Mouse (Mus musculus): ENCODE results near the gene Dnajc4. TPM values are rescaled to one million over a fixed set of nuclear protein-coding genes. Genes with fewer than 3 reads are reported as not detected.

Dnajc4 gene
- polyA plus RNA-seq, 1 experiment = 15.8 TPM

DNA sequence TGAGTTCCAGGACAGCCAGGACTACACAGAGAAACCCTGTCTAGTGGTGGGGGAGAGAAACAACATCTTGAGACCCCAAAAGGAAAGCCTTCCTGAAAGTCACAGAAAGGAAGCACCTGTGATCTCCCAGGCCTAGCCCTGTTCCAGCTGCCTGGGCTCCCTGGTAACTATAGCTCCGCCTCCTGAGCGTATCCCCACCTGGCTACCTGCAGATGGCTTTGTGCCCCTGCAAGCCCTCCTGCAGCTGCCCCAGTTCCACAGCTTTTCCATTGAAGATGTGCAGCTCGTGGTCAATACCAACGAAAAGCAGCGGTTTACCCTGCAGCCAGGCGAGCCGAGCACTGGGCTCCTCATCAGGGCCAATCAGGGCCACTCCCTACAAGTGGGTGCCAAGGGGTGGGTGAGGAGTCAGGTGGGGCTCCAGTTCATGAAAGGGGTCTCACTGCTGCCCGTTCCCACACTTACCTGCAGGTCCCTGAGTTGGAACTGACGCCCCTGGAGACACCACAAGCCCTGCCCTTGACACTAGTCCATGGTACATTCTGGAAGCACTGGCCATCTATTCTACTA is 5.4 kb upstream of the Dnajc4 start:
- Histone ChIP-seq H3K27me3 (ENCODE audit: control insufficient read depth, insufficient read depth, low read length, poor library complexity, severe bottlenecking) (no peaks in the 10 kb centered on the region), H3K4me1 (ENCODE audit: control insufficient read depth, insufficient read depth, low read length) (no peaks in the 10 kb centered on the region), H3K36me3 (ENCODE audit: control insufficient read depth, insufficient read depth, low read length, poor library complexity, severe bottlenecking) (no peaks in the 10 kb centered on the region), H3K27ac (ENCODE audit: insufficient read depth, low read length) (no peak overlapping the region), H3K9me3 (replicated peaks; ENCODE audit: control insufficient read depth, insufficient read depth, low read length, poor library complexity, severe bottlenecking) (no peaks in the 10 kb centered on the region; the same call in 1 of the 2 replicates), H3K4me3 (ENCODE audit: low read depth, low read length) (no peak overlapping the region), H3K9ac (ENCODE audit: low read depth, poor library complexity, severe bottlenecking) (no peak overlapping the region)
- TF ChIP-seq EP300 (IDR thresholded peaks at IDR 0.05; ENCODE audit: insufficient read depth, low read depth, low read length) (no peak), POLR2A (IDR thresholded peaks at IDR 0.05; ENCODE audit: insufficient read depth, low read length) (no peak), CTCF (IDR thresholded peaks at IDR 0.05; ENCODE audit: low read depth, low read length) (no peak)

DNA sequence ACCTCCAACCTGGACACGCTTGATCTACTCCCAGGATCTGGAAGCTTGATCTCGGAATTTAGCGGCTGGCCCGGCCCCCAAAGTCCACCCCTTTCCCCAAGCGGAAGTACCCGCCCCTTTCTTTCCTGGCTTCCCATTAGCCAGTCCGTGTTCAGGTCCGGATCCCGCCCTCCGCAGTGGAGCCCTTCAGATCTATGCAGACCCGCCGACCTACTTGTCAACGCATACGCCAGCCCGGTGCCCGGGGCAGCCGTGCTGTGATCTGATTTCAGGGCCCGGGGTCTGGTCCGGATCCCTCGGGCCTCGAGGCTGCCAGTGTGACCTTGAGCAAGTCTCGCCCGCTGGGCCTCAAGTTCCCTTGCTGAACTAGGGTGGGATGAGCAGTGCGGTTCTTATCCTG is 3.6 kb upstream of the Dnajc4 start, which contains the start of the genes Nudt22 and Trpt1:
Gene Nudt22 (minus strand): TSS at position 112 of the 400 bp plus-strand sequence.
Gene Trpt1 (plus strand): TSS at position 126 of the 400 bp plus-strand sequence.
- H3K27ac ChIP-seq (ENCODE audit: insufficient read depth, low read length) = no peak within 1 kb of the TSS

DNA sequence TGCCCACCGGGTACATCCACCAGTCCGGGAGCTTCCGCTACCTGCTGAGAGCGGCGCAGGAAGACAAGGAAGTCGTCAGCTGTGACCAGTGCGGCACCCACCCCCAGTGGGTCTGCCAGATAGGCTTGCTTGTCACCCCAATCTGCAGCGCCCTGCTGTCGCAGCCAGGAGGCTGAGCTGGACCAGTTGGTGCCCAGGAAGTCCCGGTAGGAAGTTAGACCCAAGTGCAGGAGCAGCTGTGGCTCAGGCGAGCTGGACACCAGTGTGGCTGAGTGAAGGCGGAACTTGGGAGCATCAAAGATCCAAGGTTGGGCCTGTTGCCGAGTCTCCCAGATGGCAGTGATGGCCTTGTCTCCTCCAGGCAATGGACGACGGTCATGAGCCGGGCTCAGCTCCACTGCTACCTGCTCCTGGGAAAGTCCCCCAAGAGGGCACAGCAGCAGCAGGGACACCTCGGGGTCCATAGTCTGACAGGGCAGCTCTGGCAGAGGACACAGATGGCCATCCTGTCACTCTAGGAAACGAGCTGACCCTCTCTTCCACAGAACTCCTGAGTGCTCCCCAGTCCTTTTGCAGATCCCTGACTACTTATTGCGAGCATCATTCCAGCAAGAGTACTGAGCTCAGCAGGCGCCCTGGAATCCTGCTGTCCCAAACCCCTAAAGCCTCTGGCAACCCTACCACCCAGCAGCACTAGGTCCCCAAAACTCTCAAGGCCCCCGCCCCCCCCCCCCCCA is 3.1 kb upstream of the Dnajc4 start:
- H3K27me3 ChIP-seq (ENCODE audit: control insufficient read depth, insufficient read depth, low read length, poor library complexity, severe bottlenecking) = no peaks in the 10 kb centered on the region
- no peaks in the 10 kb centered on the region for H3K36me3 ChIP-seq (ENCODE audit: control insufficient read depth, insufficient read depth, low read length, poor library complexity, severe bottlenecking)
- TF ChIP-seq CTCF (IDR thresholded peaks at IDR 0.05; ENCODE audit: low read depth, low read length) (no peak), EP300 (IDR thresholded peaks at IDR 0.05; ENCODE audit: insufficient read depth, low read depth, low read length) (no peak), POLR2A (IDR thresholded peaks at IDR 0.05; ENCODE audit: insufficient read depth, low read length) (no peak)
- peak overlapping the region; percentile 72 for H3K9ac ChIP-seq (ENCODE audit: low read depth, poor library complexity, severe bottlenecking)
- H3K27ac ChIP-seq (ENCODE audit: insufficient read depth, low read length) = no peak overlapping the region
- no peaks in the 10 kb centered on the region for H3K4me1 ChIP-seq (ENCODE audit: control insufficient read depth, insufficient read depth, low read length)
- no peaks in the 10 kb centered on the region; the same call in 1 of the 2 replicates for H3K9me3 ChIP-seq (replicated peaks; ENCODE audit: control insufficient read depth, insufficient read depth, low read length, poor library complexity, severe bottlenecking)
- H3K4me3 ChIP-seq (ENCODE audit: low read depth, low read length) = peak overlapping the region; percentile 64

More for the DNA sequence above, 3.6 kb upstream of the Dnajc4 start, which contains the start of the genes Nudt22 and Trpt1:
- Histone ChIP-seq H3K27me3 (ENCODE audit: control insufficient read depth, insufficient read depth, low read length, poor library complexity, severe bottlenecking) (no peaks in the 10 kb centered on the region), H3K4me1 (ENCODE audit: control insufficient read depth, insufficient read depth, low read length) (no peaks in the 10 kb centered on the region), H3K9ac (ENCODE audit: low read depth, poor library complexity, severe bottlenecking) (peak within 1 kb of the TSS; percentile 72), H3K4me3 (ENCODE audit: low read depth, low read length) (peak within 1 kb of the TSS; percentile 81), H3K36me3 (ENCODE audit: control insufficient read depth, insufficient read depth, low read length, poor library complexity, severe bottlenecking) (no peaks in the 10 kb centered on the region), H3K9me3 (replicated peaks; ENCODE audit: control insufficient read depth, insufficient read depth, low read length, poor library complexity, severe bottlenecking) (no peaks in the 10 kb centered on the region; the same call in 1 of the 2 replicates)
- TF ChIP-seq EP300 (IDR thresholded peaks at IDR 0.05; ENCODE audit: insufficient read depth, low read depth, low read length) = no peak
- peak; percentile 35 for TF ChIP-seq POLR2A (IDR thresholded peaks at IDR 0.05; ENCODE audit: insufficient read depth, low read length)
- TF ChIP-seq CTCF (IDR thresholded peaks at IDR 0.05; ENCODE audit: low read depth, low read length) = no peak

DNA sequence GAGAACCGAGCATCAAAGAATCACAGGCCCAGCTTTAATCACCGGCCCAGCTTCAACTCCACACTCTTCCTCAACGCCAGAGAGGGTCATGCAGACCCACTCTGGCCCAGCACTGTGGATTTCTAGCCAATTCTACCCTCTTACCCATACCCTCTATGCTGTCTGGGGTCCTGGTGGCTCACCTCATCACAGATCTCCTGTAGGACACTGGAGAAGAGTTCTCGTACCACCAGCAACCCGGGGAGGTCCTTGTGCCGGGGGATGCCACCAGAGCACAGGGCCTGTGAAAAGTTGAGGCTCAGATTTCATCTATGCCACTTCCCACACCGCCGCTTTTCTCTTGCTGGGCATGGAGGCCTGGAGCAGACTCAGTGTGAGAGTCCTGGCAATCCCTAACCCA is 2.1 kb upstream of the Dnajc4 start:
- Histone ChIP-seq H3K27ac (ENCODE audit: insufficient read depth, low read length) (no peak overlapping the region), H3K36me3 (ENCODE audit: control insufficient read depth, insufficient read depth, low read length, poor library complexity, severe bottlenecking) (no peaks in the 10 kb centered on the region), H3K9me3 (replicated peaks; ENCODE audit: control insufficient read depth, insufficient read depth, low read length, poor library complexity, severe bottlenecking) (no peaks in the 10 kb centered on the region; the same call in 1 of the 2 replicates), H3K4me3 (ENCODE audit: low read depth, low read length) (no peak overlapping the region), H3K27me3 (ENCODE audit: control insufficient read depth, insufficient read depth, low read length, poor library complexity, severe bottlenecking) (no peaks in the 10 kb centered on the region), H3K9ac (ENCODE audit: low read depth, poor library complexity, severe bottlenecking) (no peak overlapping the region), H3K4me1 (ENCODE audit: control insufficient read depth, insufficient read depth, low read length) (no peaks in the 10 kb centered on the region)
- TF ChIP-seq EP300 (IDR thresholded peaks at IDR 0.05; ENCODE audit: insufficient read depth, low read depth, low read length) (no peak), POLR2A (IDR thresholded peaks at IDR 0.05; ENCODE audit: insufficient read depth, low read length) (no peak), CTCF (IDR thresholded peaks at IDR 0.05; ENCODE audit: low read depth, low read length) (no peak)

DNA sequence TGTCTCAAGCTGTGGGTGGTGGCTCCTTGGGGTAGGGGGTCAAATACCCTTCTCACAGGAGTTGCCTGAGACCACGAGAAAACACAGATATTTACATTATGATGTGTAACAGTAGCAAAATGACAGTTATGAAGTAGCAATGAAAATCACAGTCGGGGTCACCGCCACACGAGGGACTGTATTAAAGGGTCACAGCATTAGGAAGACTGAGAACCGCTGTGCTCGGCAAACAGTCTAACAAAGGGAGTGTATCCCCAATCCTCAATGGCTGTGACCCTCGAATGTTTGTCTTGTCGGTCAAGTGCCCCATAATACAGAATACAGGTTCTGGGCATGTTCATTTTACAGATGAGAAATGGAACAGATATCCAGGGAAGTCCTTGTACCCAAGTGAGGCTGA is 1.6 kb upstream of the Dnajc4 start:
- H3K27ac ChIP-seq (ENCODE audit: insufficient read depth, low read length) = no peak overlapping the region
- no peak overlapping the region for H3K9ac ChIP-seq (ENCODE audit: low read depth, poor library complexity, severe bottlenecking)
- H3K9me3 ChIP-seq (replicated peaks; ENCODE audit: control insufficient read depth, insufficient read depth, low read length, poor library complexity, severe bottlenecking) = no peaks in the 10 kb centered on the region; the same call in 1 of the 2 replicates
- no peaks in the 10 kb centered on the region for H3K36me3 ChIP-seq (ENCODE audit: control insufficient read depth, insufficient read depth, low read length, poor library complexity, severe bottlenecking)
- TF ChIP-seq CTCF (IDR thresholded peaks at IDR 0.05; ENCODE audit: low read depth, low read length) (no peak), POLR2A (IDR thresholded peaks at IDR 0.05; ENCODE audit: insufficient read depth, low read length) (no peak), EP300 (IDR thresholded peaks at IDR 0.05; ENCODE audit: insufficient read depth, low read depth, low read length) (no peak)
- H3K27me3 ChIP-seq (ENCODE audit: control insufficient read depth, insufficient read depth, low read length, poor library complexity, severe bottlenecking) = no peaks in the 10 kb centered on the region
- no peaks in the 10 kb centered on the region for H3K4me1 ChIP-seq (ENCODE audit: control insufficient read depth, insufficient read depth, low read length)
- no peak overlapping the region for H3K4me3 ChIP-seq (ENCODE audit: low read depth, low read length)
